Mouse (Mus musculus) hindbrain, embryonic 13.5 days (tissue): ENCODE measurements at regions not wholly inside any gene's neighbourhood (a gene's known extent, or its start where the extent isn't known, plus 50 kb on each side); places are given as distances from the start of the nearest gene placed in this dataset.

Source experiments
- ATAC-seq: fragments of 200-750 bp; cut with Nextera tagmentation; 2 replicates; pipeline ENCODE4 v1.8.0; 2017; ENCODE audit warnings: moderate TSS enrichment; ENCODE audit not compliant: low FRiP score
- H3K27ac ChIP-seq: fragments of 300-500 bp; sonication (generic); 2 replicates; pipeline ENCODE4 v1.5.1; 2015; ENCODE audit warnings: inconsistent platforms, mild to moderate bottlenecking, moderate library complexity
- H3K27me3 ChIP-seq: fragments of 300-500 bp; sonication (generic); 2 replicates; pipeline ENCODE4 v1.6.1; 2015; ENCODE audit warnings: mild to moderate bottlenecking, inconsistent platforms
- H3K36me3 ChIP-seq: fragments of 300-500 bp; sonication (generic); 2 replicates; pipeline ENCODE4 v1.6.1; 2015; ENCODE audit warnings: mild to moderate bottlenecking, inconsistent platforms
- H3K4me1 ChIP-seq: fragments of 300-500 bp; sonication (generic); replicated peaks from 2 replicates; pipeline ENCODE4 v1.6.1; 2015; ENCODE audit warnings: inconsistent platforms
- H3K4me2 ChIP-seq: fragments of 300-500 bp; sonication (generic); 2 replicates; pipeline ENCODE4 v1.6.1; 2015; ENCODE audit warnings: inconsistent platforms, mild to moderate bottlenecking, moderate library complexity
- H3K4me3 ChIP-seq: fragments of 300-500 bp; sonication (generic); 2 replicates; pipeline ENCODE4 v1.5.1; 2015; ENCODE audit warnings: mild to moderate bottlenecking, inconsistent platforms
- H3K9ac ChIP-seq: fragments of 300-500 bp; sonication (generic); 2 replicates; pipeline ENCODE4 v1.6.1; 2015; ENCODE audit warnings: mild to moderate bottlenecking, inconsistent platforms
- H3K9me3 ChIP-seq: fragments of 300-500 bp; sonication (generic); 2 replicates; pipeline ENCODE4 v1.6.1; 2016; ENCODE audit warnings: inconsistent platforms
- WGBS: fragments of 180-500 bp; shearing (Covaris S2); methylation state at CpG from one replicate; pipeline ENCODE4 v1.1.7; 2015; 5-methylcytosine and 5-hydroxymethylcytosine counted together

GRCm38 (mm10) chr9:91798837-91799225 is 393.9 kb upstream of the Plscr5 start:
- no peak overlapping the region for H3K9ac ChIP-seq
- H3K9me3 ChIP-seq, result no peaks in the 10 kb centered on the region
- no peaks in the 10 kb centered on the region for H3K4me1 ChIP-seq
- 91% methylated on average over 4 of the region's 4 CpGs for WGBS
- H3K4me3 ChIP-seq, result no peak overlapping the region
- no peaks in the 10 kb centered on the region for H3K27me3 ChIP-seq
- no peak for ATAC-seq
- H3K36me3 ChIP-seq, result no peaks in the 10 kb centered on the region
- H3K4me2 ChIP-seq, result no peak overlapping the region
- H3K27ac ChIP-seq, result no peak overlapping the region

GRCm38 (mm10) chr9:91798171-91798836 is 394.4 kb upstream of the Plscr5 start:
- Histone ChIP-seq H3K4me3 (no peak overlapping the region), H3K9me3 (no peaks in the 10 kb centered on the region), H3K27ac (no peak overlapping the region), H3K4me1 (no peaks in the 10 kb centered on the region), H3K27me3 (no peaks in the 10 kb centered on the region), H3K36me3 (no peaks in the 10 kb centered on the region), H3K4me2 (no peak overlapping the region), H3K9ac (no peak overlapping the region)
- ATAC-seq, result no peak
- WGBS, result 94% methylated on average over 10 of the region's 10 CpGs

DNA sequence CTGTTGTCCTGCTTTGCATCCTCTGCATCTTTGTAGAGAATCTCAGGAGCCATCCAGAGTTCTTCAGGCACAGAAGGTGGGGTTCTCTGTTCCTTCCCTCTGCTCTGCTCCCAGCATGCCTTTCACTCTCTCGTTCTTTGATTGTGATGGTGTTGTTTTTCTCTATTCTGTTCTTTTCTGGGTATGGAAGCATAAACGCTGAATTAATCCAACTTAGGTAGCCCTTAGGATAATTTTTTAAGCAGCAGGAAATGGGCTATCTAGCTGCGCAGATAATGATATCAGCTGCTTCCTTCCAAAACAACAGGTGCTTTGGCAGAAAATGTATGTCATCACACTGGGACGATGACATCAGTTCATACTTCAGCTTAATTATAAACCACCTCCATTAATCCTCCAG is 395.8 kb upstream of the Plscr5 start:
- no peak overlapping the region for H3K9ac ChIP-seq
- H3K36me3 ChIP-seq, result no peaks in the 10 kb centered on the region
- H3K27me3 ChIP-seq, result no peaks in the 10 kb centered on the region
- ATAC-seq, result no peak
- 85% methylated on average over 4 of the region's 4 CpGs for WGBS
- H3K9me3 ChIP-seq, result no peaks in the 10 kb centered on the region
- H3K4me3 ChIP-seq, result no peak overlapping the region
- H3K4me1 ChIP-seq, result no peaks in the 10 kb centered on the region
- H3K4me2 ChIP-seq, result no peak overlapping the region
- H3K27ac ChIP-seq, result no peak overlapping the region

DNA sequence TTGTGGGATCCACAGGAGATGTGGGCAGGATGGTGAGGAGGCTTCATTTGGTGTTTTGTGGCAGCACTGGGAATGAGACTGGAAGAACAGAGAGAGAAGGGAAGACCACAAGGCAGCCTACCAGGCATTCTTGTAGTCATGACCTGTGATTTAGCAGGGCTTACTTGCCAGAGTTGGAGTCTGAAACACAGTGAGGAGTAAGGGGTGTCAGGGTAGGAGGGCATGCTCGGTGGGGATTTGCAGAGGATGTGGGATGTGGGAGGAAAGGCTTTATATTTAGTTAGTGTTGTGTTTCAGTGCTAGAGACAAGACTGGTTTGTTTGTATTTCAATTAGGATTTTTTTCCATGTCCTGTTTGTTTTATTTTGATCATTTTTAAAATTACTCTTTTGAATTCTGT is 387.3 kb upstream of the Zic1 start:
- Histone ChIP-seq H3K4me3 (no peak overlapping the region), H3K36me3 (no peaks in the 10 kb centered on the region), H3K9ac (no peak overlapping the region), H3K4me1 (no peaks in the 10 kb centered on the region), H3K27ac (no peak overlapping the region), H3K27me3 (no peaks in the 10 kb centered on the region), H3K4me2 (no peak overlapping the region), H3K9me3 (no peaks in the 10 kb centered on the region)
- no peak for ATAC-seq
- 86% methylated on average over 1 of the region's 1 CpGs for WGBS

- Histone ChIP-seq H3K36me3 (no peaks in the 10 kb centered on the region), H3K4me1 (no peaks in the 10 kb centered on the region), H3K9ac (no peak overlapping the region), H3K4me2 (no peak overlapping the region), H3K4me3 (no peak overlapping the region), H3K9me3 (no peaks in the 10 kb centered on the region), H3K27me3 (no peaks in the 10 kb centered on the region), H3K27ac (no peak overlapping the region)
- ATAC-seq, result no peak
- 84% methylated on average over 5 of the region's 5 CpGs for WGBS
Measured at GRCm38 (mm10) chr9:91711106-91711505, 345.5 kb upstream of the Zic1 start.

DNA sequence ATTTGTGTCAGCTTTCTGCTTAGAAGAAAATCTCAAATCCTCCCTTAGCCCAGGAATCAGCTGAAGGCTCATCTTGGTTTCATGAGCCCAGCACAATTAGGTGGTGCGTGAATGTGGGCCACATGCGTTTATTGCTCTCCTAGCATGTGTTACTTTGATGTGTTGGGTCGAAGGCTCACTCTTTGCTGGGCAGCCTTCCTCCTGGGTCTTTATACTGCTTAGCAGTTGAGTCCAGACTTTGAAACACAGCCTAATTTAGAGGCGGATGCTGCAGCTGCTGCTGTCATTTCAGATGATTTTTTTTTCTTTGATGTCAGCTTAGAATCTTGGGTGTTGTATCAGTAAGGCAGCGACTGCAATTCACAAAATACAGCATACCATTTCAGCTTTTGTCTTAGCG is 315.2 kb upstream of the Zic1 start:
- Histone ChIP-seq H3K4me2 (no peak overlapping the region), H3K27me3 (no peaks in the 10 kb centered on the region), H3K27ac (no peak overlapping the region), H3K4me3 (no peak overlapping the region), H3K9ac (no peak overlapping the region), H3K9me3 (no peaks in the 10 kb centered on the region), H3K36me3 (no peaks in the 10 kb centered on the region), H3K4me1 (no peaks in the 10 kb centered on the region)
- no peak for ATAC-seq
- whole genome bisulfite sequencing, result 76% methylated on average over 6 of the region's 6 CpGs

GRCm38 (mm10) chr9:91666667-91667066 is 301.1 kb upstream of the Zic1 start:
- H3K27ac ChIP-seq, result no peak overlapping the region
- H3K4me3 ChIP-seq, result no peak overlapping the region
- H3K9ac ChIP-seq, result no peak overlapping the region
- WGBS, result 85% methylated on average over 1 of the region's 1 CpGs
- H3K36me3 ChIP-seq, result no peaks in the 10 kb centered on the region
- no peaks in the 10 kb centered on the region for H3K27me3 ChIP-seq
- no peaks in the 10 kb centered on the region for H3K4me1 ChIP-seq
- H3K4me2 ChIP-seq, result no peak overlapping the region
- ATAC-seq, result no peak
- H3K9me3 ChIP-seq, result no peaks in the 10 kb centered on the region

DNA sequence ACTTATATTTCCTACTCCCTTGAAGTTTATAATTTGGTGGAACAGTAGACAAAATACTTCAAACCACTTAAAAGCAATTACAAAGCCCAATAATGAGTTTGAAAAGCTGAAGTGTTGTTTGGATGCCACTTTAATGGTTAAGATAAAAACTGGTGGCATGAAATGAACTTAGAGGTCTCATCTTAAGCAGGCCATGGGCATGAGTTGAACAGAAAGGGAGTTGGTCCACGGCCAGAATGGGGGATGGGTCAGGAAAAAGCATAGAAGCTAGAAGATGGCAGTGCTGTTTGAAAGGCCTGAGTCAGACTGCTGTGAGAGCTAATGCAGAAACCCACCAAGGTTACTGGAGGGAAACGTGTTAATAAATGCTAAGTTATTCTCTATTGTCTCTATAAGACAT is 294.5 kb upstream of the Zic1 start:
- Histone ChIP-seq H3K9ac (no peak overlapping the region), H3K4me1 (no peaks in the 10 kb centered on the region), H3K9me3 (no peaks in the 10 kb centered on the region), H3K36me3 (no peaks in the 10 kb centered on the region), H3K4me2 (no peak overlapping the region), H3K27ac (no peak overlapping the region), H3K4me3 (no peak overlapping the region), H3K27me3 (no peaks in the 10 kb centered on the region)
- no peak for ATAC-seq
- WGBS, result 84% methylated on average over 2 of the region's 2 CpGs

DNA sequence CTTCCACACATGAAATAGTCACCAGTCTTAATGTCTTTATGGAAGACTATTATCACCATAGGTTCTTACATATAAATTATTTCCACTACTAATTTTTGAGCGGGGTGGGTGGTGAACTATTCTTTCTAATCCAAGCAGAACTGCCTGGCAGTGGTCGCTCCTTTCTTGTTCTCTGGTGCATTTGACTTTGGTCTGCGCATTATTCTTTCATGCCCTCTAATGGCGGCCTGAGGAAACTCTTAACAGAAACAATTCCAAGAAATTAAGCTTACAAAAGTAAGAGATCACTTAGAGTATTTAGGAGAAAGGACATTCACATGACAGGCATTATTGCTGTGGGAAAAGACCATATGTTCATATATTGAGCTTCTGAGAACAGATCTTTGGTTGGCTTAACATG is 288.5 kb upstream of the Zic1 start:
- H3K27ac ChIP-seq, result no peak overlapping the region
- ATAC-seq, result no peak; the same call in 1 of the 2 replicates
- 39% methylated on average over 4 of the region's 4 CpGs for WGBS
- H3K9ac ChIP-seq, result no peak overlapping the region
- H3K4me2 ChIP-seq, result no peak overlapping the region
- H3K27me3 ChIP-seq, result no peaks in the 10 kb centered on the region
- H3K4me1 ChIP-seq, result no peaks in the 10 kb centered on the region
- H3K4me3 ChIP-seq, result no peak overlapping the region
- H3K36me3 ChIP-seq, result no peaks in the 10 kb centered on the region
- H3K9me3 ChIP-seq, result no peaks in the 10 kb centered on the region

- H3K36me3 ChIP-seq, result no peaks in the 10 kb centered on the region
- no peaks in the 10 kb centered on the region for H3K27me3 ChIP-seq
- ATAC-seq, result no peak
- H3K9ac ChIP-seq, result no peak overlapping the region
- WGBS, result 70% methylated on average over 8 of the region's 8 CpGs
- no peak overlapping the region for H3K4me3 ChIP-seq
- H3K4me2 ChIP-seq, result no peak overlapping the region
- no peaks in the 10 kb centered on the region for H3K4me1 ChIP-seq
- H3K9me3 ChIP-seq, result no peaks in the 10 kb centered on the region
- H3K27ac ChIP-seq, result no peak overlapping the region
Measured at GRCm38 (mm10) chr9:91652384-91653100, 286.9 kb upstream of the Zic1 start.

GRCm38 (mm10) chr9:91610401-91610800 is 244.8 kb upstream of the Zic1 start:
- no peak overlapping the region for H3K27ac ChIP-seq
- 89% methylated on average over 2 of the region's 2 CpGs for WGBS
- H3K36me3 ChIP-seq, result no peaks in the 10 kb centered on the region
- no peaks in the 10 kb centered on the region for H3K27me3 ChIP-seq
- no peak for ATAC-seq
- H3K4me2 ChIP-seq, result no peak overlapping the region
- no peaks in the 10 kb centered on the region for H3K9me3 ChIP-seq
- no peaks in the 10 kb centered on the region for H3K4me1 ChIP-seq
- H3K4me3 ChIP-seq, result no peak overlapping the region
- H3K9ac ChIP-seq, result no peak overlapping the region

- no peak overlapping the region for H3K4me3 ChIP-seq
- H3K27ac ChIP-seq, result no peak overlapping the region
- 0 out of 2 replicates have a peak, but pooled peaks have one; percentile 77 for ATAC-seq
- no peaks in the 10 kb centered on the region for H3K36me3 ChIP-seq
- no peak overlapping the region for H3K4me2 ChIP-seq
- no peaks in the 10 kb centered on the region for H3K4me1 ChIP-seq
- no peak overlapping the region for H3K9ac ChIP-seq
- no peaks in the 10 kb centered on the region for H3K9me3 ChIP-seq
- no peaks in the 10 kb centered on the region for H3K27me3 ChIP-seq
- 53% methylated on average over 10 of the region's 10 CpGs for WGBS
Measured at GRCm38 (mm10) chr9:91609457-91610166, 244.0 kb upstream of the Zic1 start.

DNA sequence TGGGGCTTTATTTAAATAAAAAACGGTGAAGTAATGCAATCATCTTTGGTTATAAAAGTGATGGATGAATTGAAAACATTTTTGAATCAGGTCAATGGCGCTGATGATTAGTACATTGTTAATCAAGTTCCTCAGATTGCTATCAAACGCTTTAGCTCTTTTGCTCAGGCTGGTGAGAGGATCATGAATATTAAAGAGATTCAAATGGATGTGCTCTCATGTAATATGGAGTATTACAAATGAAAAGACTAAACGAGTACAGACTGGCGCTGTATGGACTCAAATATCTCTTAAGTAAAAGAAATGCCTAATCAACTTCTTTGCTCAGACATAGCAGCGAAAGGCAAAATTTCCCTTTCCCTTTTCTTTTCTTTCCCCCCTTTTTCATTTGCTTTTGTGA is 236.1 kb upstream of the Zic1 start:
- Histone ChIP-seq H3K36me3 (no peaks in the 10 kb centered on the region), H3K9me3 (no peaks in the 10 kb centered on the region), H3K4me3 (no peak overlapping the region), H3K27me3 (no peaks in the 10 kb centered on the region), H3K4me1 (no peaks in the 10 kb centered on the region), H3K4me2 (no peak overlapping the region), H3K9ac (no peak overlapping the region), H3K27ac (no peak overlapping the region)
- ATAC-seq, result no peak
- WGBS, result 65% methylated on average over 6 of the region's 6 CpGs
